Mouse (Mus musculus) liver, embryonic 16.5 days (tissue): ENCODE measurements around the gene Rab19. TPM values are rescaled to one million over a fixed set of nuclear protein-coding genes. Genes with fewer than 3 reads are reported as not detected.
"Not testable (repeated sequence)": the region's sequence is repeated elsewhere in the genome, so short reads cannot be mapped to it uniquely, and the experiment has no call there.

Experiments used
- ATAC-seq: fragments of 200-750 bp; cut with Nextera tagmentation; 2 replicates; pipeline ENCODE4 v1.8.0; 2017; ENCODE audit warnings: low read depth, mild to moderate bottlenecking, moderate number of reproducible peaks, moderate library complexity
- H3K27ac ChIP-seq: fragments of 300-500 bp; sonication (generic); 2 replicates; pipeline ENCODE4 v1.5.1; 2014; ENCODE audit warnings: mild to moderate bottlenecking, low read length
- H3K27me3 ChIP-seq: fragments of 300-500 bp; sonication (generic); 2 replicates; pipeline ENCODE4 v1.6.1; 2014; ENCODE audit warnings: low read depth, low read length, mixed read lengths; ENCODE audit not compliant: control insufficient read depth, insufficient read depth
- H3K36me3 ChIP-seq: fragments of 300-500 bp; sonication (generic); 2 replicates; pipeline ENCODE4 v1.6.1; 2014; ENCODE audit warnings: mild to moderate bottlenecking; ENCODE audit not compliant: control insufficient read depth, insufficient read depth
- H3K4me1 ChIP-seq: fragments of 300-500 bp; sonication (generic); 2 replicates; pipeline ENCODE4 v1.6.1; 2014; ENCODE audit warnings: low read depth, low read length, mixed read lengths; ENCODE audit not compliant: control insufficient read depth
- H3K4me2 ChIP-seq: fragments of 300-500 bp; sonication (generic); 2 replicates; pipeline ENCODE4 v1.6.1; 2014; ENCODE audit warnings: low read depth, low read length, mixed read lengths
- H3K4me3 ChIP-seq: fragments of 300-500 bp; sonication (generic); 2 replicates; pipeline ENCODE4 v1.5.1; 2014; ENCODE audit warnings: low read depth, mild to moderate bottlenecking, low read length
- H3K9ac ChIP-seq: fragments of 300-500 bp; sonication (generic); 2 replicates; pipeline ENCODE4 v1.6.1; 2014; ENCODE audit warnings: low read depth, low read length
- H3K9me3 ChIP-seq: fragments of 300-500 bp; sonication (generic); replicated peaks from 2 replicates; pipeline ENCODE4 v1.6.1; 2016; ENCODE audit warnings: low read length; ENCODE audit not compliant: control insufficient read depth
- WGBS: fragments of 180-500 bp; shearing (Covaris S2); extraction: QIAGEN DNeasy Blood & Tissue Kit; methylation state at CpG from one replicate; pipeline ENCODE4 v1.1.7; 2014; ENCODE audit not compliant: insufficient replicate concordance; 5-methylcytosine and 5-hydroxymethylcytosine counted together
- polyA plus RNA-seq: library from polyadenylated mRNA; unstranded; fragments of >200 nt; fragmentation: Nextera tagmentation; extraction: Ambion mirVana; gene quantifications from 2 replicates; pipeline ENCODE4 v1.2.1, GENCODE M21; 2015

The Rab19 gene
- polyA plus RNA-seq, 1 experiment from 2014 or later, result 0.54 TPM

- H3K27ac ChIP-seq, result peak overlapping the region; percentile 72
- H3K36me3 ChIP-seq, result no peaks in the 10 kb centered on the region
- no peak overlapping the region for H3K4me2 ChIP-seq
- peaks cover 44% of the 10 kb centered on the region for H3K4me1 ChIP-seq
- no peak for ATAC-seq
- H3K4me3 ChIP-seq, result no peak overlapping the region
- H3K9ac ChIP-seq, result no peak overlapping the region
- no peaks in the 10 kb centered on the region for H3K9me3 ChIP-seq
- H3K27me3 ChIP-seq, result no peaks in the 10 kb centered on the region
Measured at GRCm38 (mm10) chr6:39433701-39434100, 52.7 kb downstream of the Rab19 start.

DNA sequence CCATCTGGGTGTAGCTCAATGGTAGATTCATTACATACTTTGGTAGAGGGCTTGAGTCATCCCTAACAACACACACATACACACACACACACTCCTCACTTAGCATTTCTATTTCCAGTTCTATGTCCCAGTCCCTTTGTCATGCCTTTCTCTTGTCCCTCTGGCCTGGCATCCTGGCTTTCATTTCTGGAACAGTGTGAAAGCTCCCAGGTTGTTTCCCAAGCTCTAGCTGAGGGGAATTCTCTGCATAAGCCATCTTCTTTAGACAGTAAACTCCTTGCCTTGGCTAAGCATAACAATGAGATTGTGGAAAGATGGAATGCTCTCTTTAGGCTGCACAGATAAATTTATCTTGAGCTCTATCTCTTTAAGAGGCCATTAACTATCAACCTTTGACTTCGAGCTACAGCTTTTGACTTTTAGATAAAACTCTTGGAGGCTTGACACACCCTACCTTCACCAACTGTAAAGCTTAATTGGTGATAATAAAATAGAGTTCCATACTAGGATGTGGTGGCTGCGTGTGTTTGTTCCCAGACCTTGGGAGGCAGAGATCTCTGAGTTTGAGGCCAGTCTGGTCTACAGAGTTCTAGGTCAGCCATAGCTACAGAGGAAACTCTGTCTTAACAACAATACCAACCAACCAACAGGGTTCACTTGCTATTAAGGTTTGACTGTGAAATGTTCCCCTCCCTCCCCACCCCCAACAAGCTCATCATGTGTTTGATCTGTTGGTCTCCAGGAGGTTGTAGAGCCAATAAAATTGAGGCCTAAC lies 53.3 kb downstream of the Rab19 start:
- H3K9ac ChIP-seq, result no peak overlapping the region; the same call in 1 of the 2 replicates
- ATAC-seq, result peak; percentile 59
- no peaks in the 10 kb centered on the region for H3K9me3 ChIP-seq
- H3K27ac ChIP-seq, result peak overlapping the region; percentile 72
- H3K4me1 ChIP-seq, result peaks cover 39% of the 10 kb centered on the region
- no peaks in the 10 kb centered on the region for H3K27me3 ChIP-seq
- no peaks in the 10 kb centered on the region for H3K36me3 ChIP-seq
- H3K4me2 ChIP-seq, result peak overlapping the region; percentile 1; the same call in 1 of the 2 replicates
- no peak overlapping the region for H3K4me3 ChIP-seq
- 22% methylated on average over 2 of the region's 2 CpGs for WGBS

GRCm38 (mm10) chr6:39434886-39435492 lies 54.0 kb downstream of the Rab19 start:
- H3K4me2 ChIP-seq, result peak overlapping the region; percentile 1; the same call in 1 of the 2 replicates
- H3K36me3 ChIP-seq, result no peaks in the 10 kb centered on the region
- H3K4me1 ChIP-seq, result peaks cover 35% of the 10 kb centered on the region
- ATAC-seq, result no peak
- no peaks in the 10 kb centered on the region for H3K9me3 ChIP-seq
- H3K27ac ChIP-seq, result peak overlapping the region; percentile 72
- no peak overlapping the region; the same call in 1 of the 2 replicates for H3K9ac ChIP-seq
- no peaks in the 10 kb centered on the region for H3K27me3 ChIP-seq
- 76% methylated on average over 2 of the region's 2 CpGs for WGBS
- no peak overlapping the region for H3K4me3 ChIP-seq

GRCm38 (mm10) chr6:39435875-39436274 lies 54.9 kb downstream of the Rab19 start:
- H3K27ac ChIP-seq, result peak overlapping the region; percentile 72; the same call in 1 of the 2 replicates
- ATAC-seq, result peak; percentile 75

GRCm38 (mm10) chr6:39437519-39437918 lies 56.5 kb downstream of the Rab19 start:
- not testable (repeated sequence) for H3K27me3 ChIP-seq, H3K27ac ChIP-seq, ATAC-seq, H3K4me3 ChIP-seq, H3K36me3 ChIP-seq, H3K4me2 ChIP-seq, H3K9ac ChIP-seq, H3K9me3 ChIP-seq
- 79% methylated on average over 6 of the region's 6 CpGs for WGBS
- peaks cover 26% of the 10 kb centered on the region for H3K4me1 ChIP-seq

More at GRCm38 (mm10) chr6:39435875-39436274, 54.9 kb downstream of the Rab19 start:
- WGBS, result 48% methylated on average over 5 of the region's 5 CpGs
- Histone ChIP-seq H3K9ac (peak overlapping the region; percentile 39), H3K4me2 (no peak overlapping the region), H3K4me1 (peaks cover 26% of the 10 kb centered on the region), H3K9me3 (no peaks in the 10 kb centered on the region), H3K27me3 (no peaks in the 10 kb centered on the region), H3K4me3 (no peak overlapping the region), H3K36me3 (no peaks in the 10 kb centered on the region)

Other genes starting within 250 kb of the Rab19 start
- 12.5 and 13.0 TPM in 2 replicates for gene Kdm7a, start 174.4 kb upstream of the Rab19 start, polyA plus RNA-seq
- 9.2 and 9.9 TPM in 2 replicates for gene Slc37a3, start 3.5 kb upstream of the Rab19 start, polyA plus RNA-seq
- 256 and 283 TPM in 2 replicates for gene Mkrn1, start 39.3 kb downstream of the Rab19 start, polyA plus RNA-seq
- 0.96 and 1.1 TPM in 2 replicates for gene Dennd2a, start 176.7 kb downstream of the Rab19 start, polyA plus RNA-seq
- gene Adck2, start 192.7 kb downstream of the Rab19 start, polyA plus RNA-seq, result 10.7 and 11.9 TPM in 2 replicates
- 1.4 TPM in 2 replicates for gene Gm42420, start 204.6 kb downstream of the Rab19 start, polyA plus RNA-seq
- gene Ndufb2, start 211.4 kb downstream of the Rab19 start, polyA plus RNA-seq, result 195 and 209 TPM in 2 replicates